Mouse (Mus musculus): Measurements from ENCODE around the gene Rab12.

GRCm38 (mm10) chr17:66504248-66504647 is 15.3 kb downstream of the Rab12 start:
- TF ChIP-seq CTCF (IDR thresholded peaks at IDR 0.05; ENCODE audit: extremely low read depth, insufficient read depth, low read length) (no peak), POLR2A (IDR thresholded peaks at IDR 0.05; ENCODE audit: extremely low read depth, insufficient read depth, low read length) (no peak)

Data from cortical plate, adult 2 months (tissue).